Comparison of ENCODE assay signal across 8 mouse cellular contexts in the genomic region with DNA sequence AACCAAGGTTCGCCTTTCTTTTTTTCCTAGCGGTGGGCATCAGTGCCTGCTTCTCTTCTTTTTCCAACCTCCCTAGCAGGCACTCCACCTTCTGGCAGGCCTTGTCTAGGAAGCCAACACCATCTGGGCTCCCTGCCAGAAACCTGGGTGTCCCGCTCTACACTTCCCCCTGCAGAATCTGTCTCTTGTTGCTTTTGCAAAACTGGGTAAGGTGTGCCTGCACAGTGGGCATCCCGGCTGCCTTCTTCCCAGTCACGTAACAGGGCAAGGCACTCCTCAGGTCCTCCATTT. TPM values are rescaled to one million over a fixed set of nuclear protein-coding genes. Genes with fewer than 3 reads are reported as not detected.
A peak's percentile ranks its signal among the peaks of the same experiment; 100 is the strongest.
DNase-seq lines count a peak whose midpoint lies in the region; ATAC-seq lines count a peak whose summit lies in the region.

No protein-coding gene starts in this region.

- no peak overlapping the region for H3K4me3 ChIP-seq in midbrain, embryonic 11.5 days (ENCODE audit: low read depth, low read length)
- H3K4me3 ChIP-seq in midbrain, embryonic 15.5 days, result no peak overlapping the region
- no peak overlapping the region; the same call in 1 of the 2 replicates for H3K4me3 ChIP-seq in stomach, embryonic 15.5 days (replicated peaks)
- H3K4me3 ChIP-seq in hindbrain, embryonic 16.5 days (ENCODE audit: low read length), result no peak overlapping the region

- DNase-seq in midbrain, embryonic 11.5 days (ENCODE audit: low spot score, missing footprints), result peak; percentile 75
- DNase-seq in adrenal gland, postnatal 25 days, result peak; percentile 73
- DNase-seq in gastrocnemius, adult 18-20 months (ENCODE audit: low spot score), result peak; percentile 48
- peak; percentile 80 to 88 for DNase-seq in kidney, postnatal 36 days

- no peaks in the 10 kb centered on the region for H3K27me3 ChIP-seq in midbrain, embryonic 11.5 days (ENCODE audit: control insufficient read depth, insufficient read depth, low read length)
- no peaks in the 10 kb centered on the region for H3K27me3 ChIP-seq in midbrain, embryonic 15.5 days (replicated peaks)
- no peaks in the 10 kb centered on the region for H3K27me3 ChIP-seq in stomach, embryonic 15.5 days (replicated peaks)
- H3K27me3 ChIP-seq in hindbrain, embryonic 16.5 days (replicated peaks; ENCODE audit: control insufficient read depth, insufficient read depth, low read length), result no peaks in the 10 kb centered on the region

- H3K9me3 ChIP-seq in midbrain, embryonic 11.5 days (ENCODE audit: control insufficient read depth, low read length), result no peaks in the 10 kb centered on the region
- H3K9me3 ChIP-seq in midbrain, embryonic 15.5 days, result no peaks in the 10 kb centered on the region
- H3K9me3 ChIP-seq in stomach, embryonic 15.5 days, result no peaks in the 10 kb centered on the region
- H3K9me3 ChIP-seq in hindbrain, embryonic 16.5 days (ENCODE audit: control insufficient read depth, low read length), result no peaks in the 10 kb centered on the region

- no peak overlapping the region for H3K4me2 ChIP-seq in midbrain, embryonic 11.5 days
- H3K4me2 ChIP-seq in midbrain, embryonic 15.5 days, result no peak overlapping the region
- H3K4me2 ChIP-seq in stomach, embryonic 15.5 days, result peak overlapping the region; percentile 44
- H3K4me2 ChIP-seq in hindbrain, embryonic 16.5 days (ENCODE audit: low read length), result no peak overlapping the region

- WGBS in midbrain, embryonic 11.5 days, result 53% methylated on average over 5 of the region's 5 CpGs
- 52% methylated on average over 5 of the region's 5 CpGs for WGBS in midbrain, embryonic 15.5 days
- 28% methylated on average over 5 of the region's 5 CpGs for WGBS in stomach, embryonic 15.5 days
- 33% methylated on average over 5 of the region's 5 CpGs for WGBS in hindbrain, embryonic 16.5 days

- no peaks in the 10 kb centered on the region for H3K36me3 ChIP-seq in midbrain, embryonic 11.5 days (ENCODE audit: control insufficient read depth, insufficient read depth, low read length)
- no peaks in the 10 kb centered on the region for H3K36me3 ChIP-seq in midbrain, embryonic 15.5 days (replicated peaks)
- H3K36me3 ChIP-seq in stomach, embryonic 15.5 days, result no peaks in the 10 kb centered on the region
- no peaks in the 10 kb centered on the region for H3K36me3 ChIP-seq in hindbrain, embryonic 16.5 days (ENCODE audit: control insufficient read depth, insufficient read depth, low read length)

- no peak overlapping the region for H3K27ac ChIP-seq in midbrain, embryonic 11.5 days (ENCODE audit: low read depth, low read length)
- no peak overlapping the region for H3K27ac ChIP-seq in midbrain, embryonic 15.5 days
- peak overlapping the region; percentile 80 for H3K27ac ChIP-seq in stomach, embryonic 15.5 days
- H3K27ac ChIP-seq in hindbrain, embryonic 16.5 days (ENCODE audit: low read depth, low read length), result no peak overlapping the region

- H3K9ac ChIP-seq in midbrain, embryonic 11.5 days (ENCODE audit: low read length), result no peak overlapping the region
- H3K9ac ChIP-seq in midbrain, embryonic 15.5 days, result no peak overlapping the region
- no peak overlapping the region for H3K9ac ChIP-seq in stomach, embryonic 15.5 days
- no peak overlapping the region for H3K9ac ChIP-seq in hindbrain, embryonic 16.5 days (ENCODE audit: low read depth, low read length)

- H3K4me1 ChIP-seq in midbrain, embryonic 11.5 days (ENCODE audit: control insufficient read depth, insufficient read depth, low read length), result no peaks in the 10 kb centered on the region
- H3K4me1 ChIP-seq in midbrain, embryonic 15.5 days, result peaks cover 4% of the 10 kb centered on the region; the same call in 1 of the 2 replicates
- no peaks in the 10 kb centered on the region; the same call in 1 of the 2 replicates for H3K4me1 ChIP-seq in stomach, embryonic 15.5 days
- H3K4me1 ChIP-seq in hindbrain, embryonic 16.5 days (ENCODE audit: control insufficient read depth, insufficient read depth, low read depth, low read length), result 0 out of 2 replicates have a peak, but pooled peaks cover 2% of the 10 kb centered on the region

- ATAC-seq in midbrain, embryonic 11.5 days (ENCODE audit: low FRiP score), result no peak
- ATAC-seq in midbrain, embryonic 15.5 days (replicated peaks), result no peak
- peak; percentile 68; the same call in 1 of the 2 replicates for ATAC-seq in stomach, embryonic 15.5 days (ENCODE audit: insufficient read depth, low FRiP score, low read depth)
- no peak for ATAC-seq in hindbrain, embryonic 16.5 days
- no peak for ATAC-seq in monocyte, adult 5-6 weeks (replicated peaks; ENCODE audit: insufficient number of reproducible peaks, low FRiP score, low TSS enrichment, poor library complexity, severe bottlenecking)

RNA-seq across cellular contexts. Expression of a gene that starts 11.5 kb away (rescaled TPM):
- polyA plus RNA-seq in midbrain, embryonic 11.5 days (2014; fragmentation: Nextera tagmentation; extraction: Ambion mirVana), result 3.3 and 3.7 TPM in 2 replicates
- polyA plus RNA-seq in midbrain, embryonic 15.5 days (2015; fragmentation: Nextera tagmentation; extraction: Ambion mirVana), result 9.4 and 9.7 TPM in 2 replicates
- 14.5 and 17.8 TPM in 2 replicates for total RNA-seq in adrenal gland, postnatal 25 days (2021)
- total RNA-seq in gastrocnemius, adult 18-20 months (2021), result 1 to 10 TPM; 1.4 to 1.8 TPM
- polyA plus RNA-seq in stomach, embryonic 15.5 days (2015; fragmentation: Nextera tagmentation; extraction: Ambion mirVana), result 11.8 and 12.6 TPM in 2 replicates
- 7.0 and 10.8 TPM in 2 replicates for polyA plus RNA-seq in hindbrain, embryonic 16.5 days (2015; fragmentation: Nextera tagmentation; extraction: Ambion mirVana)
- 0.32 to 0.57 TPM in 2 of 3 replicates, not detected in the other for total RNA-seq in monocyte, adult 5-6 weeks (2017)

RNA-seq across cellular contexts. Expression of a gene that starts 14.7 kb away (rescaled TPM):
- 0.51 and 0.53 TPM in 2 replicates for polyA plus RNA-seq in midbrain, embryonic 11.5 days (2014; fragmentation: Nextera tagmentation; extraction: Ambion mirVana)
- polyA plus RNA-seq in midbrain, embryonic 15.5 days (2015; fragmentation: Nextera tagmentation; extraction: Ambion mirVana), result 0.50 and 0.86 TPM in 2 replicates
- total RNA-seq in adrenal gland, postnatal 25 days (2021), result 0.61 and 0.86 TPM in 2 replicates
- 10 to 100 TPM; 49.2 to 49.5 TPM for total RNA-seq in gastrocnemius, adult 18-20 months (2021)
- 2.0 and 2.1 TPM in 2 replicates for polyA plus RNA-seq in stomach, embryonic 15.5 days (2015; fragmentation: Nextera tagmentation; extraction: Ambion mirVana)
- polyA plus RNA-seq in hindbrain, embryonic 16.5 days (2015; fragmentation: Nextera tagmentation; extraction: Ambion mirVana), result 1.7 and 1.9 TPM in 2 replicates
- total RNA-seq in monocyte, adult 5-6 weeks (2017), result 0.75 TPM in 1 of 3 replicates, not detected in the others
